Mouse (Mus musculus) kidney, adult 2 months (tissue): ENCODE measurements around the gene Tfb2m.

ENCODE experiments used
- CTCF ChIP-seq: fragments of 200-500 bp; conservative IDR thresholded peaks from 2 replicates; pipeline ENCODE4 v1.5.1; 2011; ENCODE audit warnings: low read depth, mild to moderate bottlenecking, control low read depth, low read length, moderate library complexity, mixed read lengths; ENCODE audit not compliant: insufficient read depth, insufficient read length
- POLR2A ChIP-seq: fragments of 200-500 bp; IDR thresholded peaks from one replicate; pipeline ENCODE4 v1.6.1; 2011; ENCODE audit warnings: low read depth, low read length, control low read depth

DNA sequence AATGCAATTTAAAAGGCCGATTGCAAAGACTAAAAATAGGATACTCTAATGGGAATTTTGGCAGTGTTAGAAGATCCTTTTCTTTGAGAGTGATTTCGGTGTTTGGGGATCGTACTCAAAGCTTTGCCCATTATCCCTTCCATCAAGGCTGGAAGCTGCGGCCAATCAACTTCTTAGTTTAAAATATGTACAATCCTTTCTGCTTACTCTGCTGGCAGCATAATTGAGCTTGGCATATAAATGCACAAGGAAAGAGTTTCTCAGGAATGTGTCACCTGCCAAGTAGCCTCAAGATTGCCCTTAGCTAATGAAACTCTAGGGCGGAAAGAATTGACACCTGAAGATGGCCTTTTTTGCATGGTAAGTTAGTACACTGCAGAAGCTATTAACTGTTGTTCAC lies 1.1 kb upstream of the Tfb2m start:
- TF ChIP-seq CTCF (no peak), POLR2A (no peak)
